Mouse (Mus musculus): ENCODE data around the gene Rbpjl. TPM values are rescaled to one million over a fixed set of nuclear protein-coding genes. Genes with fewer than 3 reads are reported as not detected.

Rbpjl gene
- polyA plus RNA-seq (2016; fragmentation: Nextera tagmentation; extraction: Ambion mirVana): not detected in 2 replicates

DNA sequence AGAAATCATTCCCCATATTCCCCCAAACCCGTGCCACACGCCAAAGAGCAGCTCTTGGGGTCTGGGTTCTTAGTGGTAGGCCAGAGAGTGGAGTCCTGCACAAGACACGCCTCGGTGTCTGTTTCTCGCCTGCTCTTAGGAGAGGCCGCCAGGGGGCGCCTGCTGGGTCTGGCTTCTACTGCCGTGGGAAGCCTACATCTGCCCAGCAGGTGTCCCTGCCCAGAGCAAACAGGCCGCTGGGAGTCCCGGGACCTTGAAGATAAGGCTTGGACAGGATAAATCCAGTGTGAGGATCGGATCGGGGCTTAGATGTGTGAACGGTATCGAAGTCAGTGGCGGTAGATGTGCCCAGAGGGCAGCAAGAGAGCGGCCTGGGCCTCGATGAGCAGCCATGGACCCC, at the start of gene Rbpjl:
Rbpjl (plus strand) TSS at position 236 of the 400 bp plus-strand sequence.
- peaks cover 4% of the 10 kb centered on the region; the same call in 1 of the 2 replicates for H3K9me3 ChIP-seq (replicated peaks)
- peak; percentile 76 for DNase-seq (ENCODE audit: low spot score)
- peaks cover 96% of the 10 kb centered on the region for H3K27me3 ChIP-seq (ENCODE audit: low read depth, poor library complexity, severe bottlenecking)
- H3K4me1 ChIP-seq: peaks cover 37% of the 10 kb centered on the region
- H3K4me3 ChIP-seq: peak within 1 kb of the TSS; percentile 19; the same call in 1 of the 2 replicates
- H3K27ac ChIP-seq (replicated peaks): no peak within 1 kb of the TSS
- H3K36me3 ChIP-seq: no peaks in the 10 kb centered on the region
- 3% methylated on average over 17 of the region's 17 CpGs for WGBS

DNA sequence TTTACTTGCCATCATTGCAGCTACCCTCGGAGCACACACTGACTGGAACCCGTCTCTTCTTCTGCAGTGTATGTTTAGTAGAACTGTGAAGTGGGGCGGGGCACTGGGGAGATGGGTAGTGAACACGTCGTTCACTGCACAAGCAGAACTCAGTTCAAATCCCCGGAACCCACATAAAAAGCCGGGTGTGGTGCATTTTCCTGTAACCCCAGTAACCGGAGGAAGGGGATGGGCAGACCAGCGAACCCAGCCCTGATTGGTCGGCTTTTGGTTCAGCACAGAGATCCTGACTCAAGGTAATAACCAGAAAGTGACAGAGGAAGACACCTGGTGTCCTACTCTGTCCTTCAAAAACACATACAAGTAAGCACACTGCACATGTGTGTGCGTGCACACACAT, 49.6 kb upstream of the Rbpjl start:
- no peaks in the 10 kb centered on the region for H3K9me3 ChIP-seq (replicated peaks)
- no peaks in the 10 kb centered on the region for H3K4me1 ChIP-seq
- no peak for DNase-seq (ENCODE audit: low spot score)
- no peak overlapping the region for H3K4me3 ChIP-seq
- H3K27ac ChIP-seq (replicated peaks): no peak overlapping the region
- no peaks in the 10 kb centered on the region for H3K36me3 ChIP-seq
- 90% methylated on average over 11 of the region's 11 CpGs for WGBS
- H3K27me3 ChIP-seq (ENCODE audit: low read depth, poor library complexity, severe bottlenecking): no peaks in the 10 kb centered on the region

DNA sequence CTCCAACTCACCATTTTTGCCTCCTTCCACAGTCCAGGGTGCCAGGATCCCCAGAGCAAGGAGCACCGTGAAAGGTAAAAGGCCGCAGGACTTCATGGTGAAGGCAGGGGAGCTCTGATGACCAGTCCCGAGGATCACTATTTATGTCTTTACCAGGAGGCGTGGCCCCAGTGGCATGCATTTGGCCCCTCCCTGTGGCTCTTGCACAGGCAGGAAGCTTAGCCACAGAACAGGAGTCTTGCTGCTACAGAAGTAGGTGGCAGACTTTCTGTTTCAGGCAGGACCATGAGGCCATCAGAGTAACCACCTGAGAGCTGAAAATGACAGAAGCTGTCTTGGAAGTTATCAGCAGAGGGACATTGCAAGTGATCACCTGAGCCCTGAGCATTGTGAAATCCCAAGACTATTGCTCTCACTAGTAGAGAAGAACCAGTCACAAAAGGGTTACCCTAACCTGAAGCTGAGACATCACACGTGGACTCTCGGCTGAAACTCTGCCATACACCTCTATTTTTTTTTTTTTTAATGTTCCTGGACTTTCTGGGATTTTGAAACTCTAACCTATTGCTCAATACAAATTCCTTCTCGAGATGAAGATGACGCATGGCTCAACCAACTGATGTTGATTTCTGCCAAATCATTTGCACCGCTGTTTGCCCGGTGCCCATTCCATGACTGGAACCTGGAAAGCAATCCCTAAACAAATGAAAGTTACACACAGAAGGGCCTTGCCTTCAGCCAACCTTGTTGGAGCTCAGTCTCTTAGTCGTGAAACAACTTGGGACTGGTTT, 46.6 kb upstream of the Rbpjl start:
- WGBS: 78% methylated on average over 11 of the region's 11 CpGs
- no peak for DNase-seq (ENCODE audit: low spot score)
- H3K9me3 ChIP-seq (replicated peaks): no peaks in the 10 kb centered on the region

DNA sequence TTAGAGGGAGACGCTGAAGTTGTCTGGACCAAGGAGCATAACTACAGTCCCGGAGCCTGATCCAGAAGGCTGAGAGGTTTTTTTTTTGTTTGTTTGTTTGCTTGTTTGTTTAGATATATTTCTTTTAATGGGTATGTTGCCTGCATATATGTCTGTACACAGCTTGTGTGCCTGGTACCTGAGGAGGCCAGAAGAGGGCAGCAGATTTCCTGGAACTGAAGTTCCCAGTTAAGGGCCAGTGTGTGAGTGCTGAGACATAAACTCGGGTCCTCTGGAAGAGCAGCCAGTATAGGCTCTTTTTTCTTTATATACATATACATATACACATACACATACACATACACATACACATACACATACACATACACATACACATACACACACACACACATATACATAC, 44.6 kb upstream of the Rbpjl start:
- Histone ChIP-seq H3K27ac (replicated peaks) (no peak overlapping the region), H3K9me3 (replicated peaks) (no peaks in the 10 kb centered on the region), H3K36me3 (no peaks in the 10 kb centered on the region), H3K4me1 (peaks cover 9% of the 10 kb centered on the region), H3K27me3 (ENCODE audit: low read depth, poor library complexity, severe bottlenecking) (0 out of 2 replicates have a peak, but pooled peaks cover 5% of the 10 kb centered on the region), H3K4me3 (no peak overlapping the region)
- WGBS: 77% methylated on average over 3 of the region's 3 CpGs
- no peak for DNase-seq (ENCODE audit: low spot score)

More for the DNA sequence above, 46.6 kb upstream of the Rbpjl start:
- Histone ChIP-seq H3K4me3 (no peak overlapping the region), H3K36me3 (no peaks in the 10 kb centered on the region), H3K27me3 (ENCODE audit: low read depth, poor library complexity, severe bottlenecking) (0 out of 2 replicates have a peak, but pooled peaks cover 5% of the 10 kb centered on the region), H3K4me1 (peaks cover 9% of the 10 kb centered on the region), H3K27ac (replicated peaks) (no peak overlapping the region)

DNA sequence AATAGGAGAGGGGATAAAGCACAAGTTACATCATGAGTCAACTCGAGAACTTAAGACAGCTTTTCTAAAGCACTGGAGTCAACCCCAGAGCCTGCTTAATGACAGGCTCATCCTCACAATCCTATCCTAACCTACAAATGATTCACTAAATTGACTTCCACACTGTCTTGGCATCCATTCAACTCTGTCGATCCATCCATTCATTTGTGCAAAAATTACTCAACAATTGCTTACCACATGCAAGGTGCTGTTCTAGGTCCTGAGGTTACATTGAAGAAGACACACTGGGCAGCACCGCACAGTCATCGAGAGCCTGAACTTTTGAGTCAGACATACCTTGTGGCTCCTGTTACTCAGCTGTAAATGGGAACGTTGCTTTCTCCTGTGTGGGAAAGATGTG, 43.9 kb upstream of the Rbpjl start:
- Histone ChIP-seq H3K27me3 (ENCODE audit: low read depth, poor library complexity, severe bottlenecking) (0 out of 2 replicates have a peak, but pooled peaks cover 5% of the 10 kb centered on the region), H3K9me3 (replicated peaks) (no peaks in the 10 kb centered on the region), H3K4me3 (no peak overlapping the region), H3K27ac (replicated peaks) (no peak overlapping the region), H3K4me1 (peaks cover 9% of the 10 kb centered on the region), H3K36me3 (no peaks in the 10 kb centered on the region)
- no peak for DNase-seq (ENCODE audit: low spot score)
- WGBS: 87% methylated on average over 5 of the region's 5 CpGs

DNA sequence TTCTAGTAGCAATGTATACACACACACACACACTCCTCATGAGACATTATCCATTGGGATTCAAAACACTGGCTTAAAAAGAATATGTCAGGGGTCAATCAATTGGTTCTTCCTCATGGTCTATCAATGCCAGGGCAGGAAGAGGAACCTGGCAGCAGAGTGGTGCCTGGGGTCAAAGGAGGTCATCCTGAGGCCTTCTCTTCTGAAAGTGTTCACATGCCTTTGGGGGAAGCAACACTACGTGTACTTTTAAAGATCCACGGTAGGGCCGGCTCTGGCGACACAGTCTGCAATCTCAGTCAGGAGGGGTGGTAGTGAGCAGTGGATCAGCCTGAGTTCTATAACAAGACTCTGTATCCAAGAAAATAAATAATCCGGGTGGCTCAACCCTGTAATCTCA, 43.3 kb upstream of the Rbpjl start:
- H3K27ac ChIP-seq (replicated peaks): no peak overlapping the region
- 75% methylated on average over 5 of the region's 5 CpGs for WGBS
- 0 out of 2 replicates have a peak, but pooled peaks cover 5% of the 10 kb centered on the region for H3K27me3 ChIP-seq (ENCODE audit: low read depth, poor library complexity, severe bottlenecking)
- DNase-seq (ENCODE audit: low spot score): no peak
- H3K36me3 ChIP-seq: no peaks in the 10 kb centered on the region
- H3K9me3 ChIP-seq (replicated peaks): no peaks in the 10 kb centered on the region
- H3K4me1 ChIP-seq: peaks cover 9% of the 10 kb centered on the region
- no peak overlapping the region for H3K4me3 ChIP-seq

DNA sequence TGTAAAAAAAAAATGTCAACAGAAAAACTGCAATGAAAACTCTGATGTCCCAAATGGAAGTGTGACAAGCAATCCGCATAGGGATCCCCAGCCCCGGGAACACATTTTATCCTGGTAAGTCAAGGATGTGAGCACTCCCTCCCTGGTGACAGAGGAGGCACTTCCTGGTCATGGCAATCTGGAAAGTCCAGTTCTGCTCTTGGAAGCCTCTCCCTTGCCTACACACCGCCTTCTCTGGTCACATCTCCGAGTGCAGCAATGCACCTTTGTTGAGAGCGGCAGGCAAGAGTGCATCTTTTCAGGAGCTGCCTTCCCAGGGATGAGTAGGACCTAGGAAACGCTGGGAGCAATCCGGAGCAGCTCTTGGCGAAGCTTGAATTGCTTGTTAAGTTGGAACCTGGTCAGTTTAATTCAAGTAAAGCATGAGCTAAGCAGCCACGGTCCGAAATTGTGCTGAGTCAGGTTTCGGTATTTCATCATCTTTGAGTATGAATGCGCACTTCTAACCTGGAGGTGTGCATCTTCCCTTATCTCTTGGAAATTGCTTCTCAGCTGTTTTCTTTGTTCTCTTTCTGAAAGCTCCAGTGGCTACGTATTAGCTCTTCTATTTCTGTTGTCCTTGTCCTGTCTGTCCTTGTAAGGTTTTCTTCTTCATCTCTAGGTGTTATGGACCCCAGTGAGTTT, 41.8 kb upstream of the Rbpjl start:
- Histone ChIP-seq H3K36me3 (no peaks in the 10 kb centered on the region), H3K4me1 (peaks cover 9% of the 10 kb centered on the region), H3K27me3 (ENCODE audit: low read depth, poor library complexity, severe bottlenecking) (0 out of 2 replicates have a peak, but pooled peaks cover 5% of the 10 kb centered on the region), H3K9me3 (replicated peaks) (no peaks in the 10 kb centered on the region), H3K27ac (replicated peaks) (no peak overlapping the region), H3K4me3 (no peak overlapping the region)
- 33% methylated on average over 13 of the region's 13 CpGs for WGBS
- DNase-seq (ENCODE audit: low spot score): no peak

DNA sequence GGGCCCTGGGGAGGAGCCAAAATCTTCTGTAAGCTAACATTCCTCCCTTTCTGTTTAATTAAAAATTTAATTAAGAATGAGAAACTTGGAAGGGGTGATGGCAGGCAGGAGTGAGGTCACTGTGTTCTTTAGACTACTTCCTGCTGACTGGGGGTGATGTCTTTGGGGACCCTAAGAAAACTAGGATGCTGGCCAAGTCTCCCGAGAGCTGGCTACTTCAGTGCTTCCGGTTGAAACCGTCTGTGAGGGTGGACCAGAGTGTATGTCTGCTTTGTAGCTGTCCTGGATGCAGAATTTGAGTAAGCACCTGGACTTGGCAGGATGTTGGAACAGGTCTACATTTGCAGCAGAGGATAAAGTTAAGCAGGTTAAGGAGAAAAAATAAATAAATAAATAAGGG, 36.0 kb upstream of the Rbpjl start:
- WGBS: 73% methylated on average over 3 of the region's 3 CpGs
- H3K9me3 ChIP-seq (replicated peaks): no peaks in the 10 kb centered on the region
- no peak overlapping the region for H3K27ac ChIP-seq (replicated peaks)
- no peaks in the 10 kb centered on the region for H3K4me1 ChIP-seq
- DNase-seq (ENCODE audit: low spot score): no peak
- H3K36me3 ChIP-seq: no peaks in the 10 kb centered on the region
- H3K27me3 ChIP-seq (ENCODE audit: low read depth, poor library complexity, severe bottlenecking): no peaks in the 10 kb centered on the region
- no peak overlapping the region for H3K4me3 ChIP-seq

DNA sequence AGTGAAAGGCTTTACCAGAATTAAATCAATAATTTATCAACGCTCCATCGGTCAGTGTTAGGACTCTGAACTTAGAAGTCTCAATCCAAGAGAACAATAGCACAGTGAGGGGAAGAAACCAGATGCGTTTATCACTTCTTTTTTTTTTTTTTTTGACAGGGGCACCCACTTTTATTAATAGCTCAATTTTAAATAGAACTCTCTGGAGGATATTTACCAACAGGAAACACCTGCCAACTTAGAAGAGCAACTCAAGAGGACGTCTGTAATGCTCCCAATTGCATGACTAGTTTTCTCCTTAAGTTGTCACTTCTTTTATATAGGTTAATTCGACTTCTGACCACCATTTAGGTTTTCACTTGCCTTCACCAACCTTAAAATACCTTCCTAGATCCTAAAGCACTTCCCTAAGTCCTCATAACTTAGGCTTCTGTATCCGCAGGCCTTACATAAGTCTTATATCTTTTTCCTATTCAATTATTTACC, 34.3 kb upstream of the Rbpjl start:
- Histone ChIP-seq H3K4me1 (no peaks in the 10 kb centered on the region), H3K27ac (replicated peaks) (no peak overlapping the region), H3K36me3 (no peaks in the 10 kb centered on the region), H3K4me3 (no peak overlapping the region), H3K9me3 (replicated peaks) (no peaks in the 10 kb centered on the region), H3K27me3 (ENCODE audit: low read depth, poor library complexity, severe bottlenecking) (no peaks in the 10 kb centered on the region)
- DNase-seq (ENCODE audit: low spot score): no peak
- WGBS: 86% methylated on average over 6 of the region's 6 CpGs

DNA sequence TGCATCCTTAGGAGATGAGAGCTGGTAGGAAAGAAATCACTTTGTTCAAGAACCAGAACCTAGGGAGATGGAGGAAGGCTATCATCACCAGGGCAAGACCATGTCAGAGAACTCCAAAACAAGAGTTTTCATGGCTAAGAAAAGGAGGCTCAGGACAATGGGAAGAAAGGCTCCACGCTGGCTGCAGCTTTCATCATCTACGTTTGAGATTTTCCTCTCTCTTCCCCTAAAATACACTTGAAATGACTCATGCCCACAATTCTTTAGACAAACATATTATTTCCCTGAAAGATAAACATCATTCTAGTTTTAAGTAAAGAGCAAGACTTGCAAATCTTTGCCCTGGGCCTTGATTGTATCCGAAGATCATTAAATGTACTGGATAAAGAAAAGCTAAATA, 31.6 kb upstream of the Rbpjl start:
- H3K4me3 ChIP-seq: no peak overlapping the region
- no peaks in the 10 kb centered on the region for H3K4me1 ChIP-seq
- H3K27ac ChIP-seq (replicated peaks): no peak overlapping the region
- DNase-seq (ENCODE audit: low spot score): no peak
- H3K36me3 ChIP-seq: no peaks in the 10 kb centered on the region
- H3K27me3 ChIP-seq (ENCODE audit: low read depth, poor library complexity, severe bottlenecking): no peaks in the 10 kb centered on the region
- 90% methylated on average over 3 of the region's 3 CpGs for WGBS
- H3K9me3 ChIP-seq (replicated peaks): no peaks in the 10 kb centered on the region

DNA sequence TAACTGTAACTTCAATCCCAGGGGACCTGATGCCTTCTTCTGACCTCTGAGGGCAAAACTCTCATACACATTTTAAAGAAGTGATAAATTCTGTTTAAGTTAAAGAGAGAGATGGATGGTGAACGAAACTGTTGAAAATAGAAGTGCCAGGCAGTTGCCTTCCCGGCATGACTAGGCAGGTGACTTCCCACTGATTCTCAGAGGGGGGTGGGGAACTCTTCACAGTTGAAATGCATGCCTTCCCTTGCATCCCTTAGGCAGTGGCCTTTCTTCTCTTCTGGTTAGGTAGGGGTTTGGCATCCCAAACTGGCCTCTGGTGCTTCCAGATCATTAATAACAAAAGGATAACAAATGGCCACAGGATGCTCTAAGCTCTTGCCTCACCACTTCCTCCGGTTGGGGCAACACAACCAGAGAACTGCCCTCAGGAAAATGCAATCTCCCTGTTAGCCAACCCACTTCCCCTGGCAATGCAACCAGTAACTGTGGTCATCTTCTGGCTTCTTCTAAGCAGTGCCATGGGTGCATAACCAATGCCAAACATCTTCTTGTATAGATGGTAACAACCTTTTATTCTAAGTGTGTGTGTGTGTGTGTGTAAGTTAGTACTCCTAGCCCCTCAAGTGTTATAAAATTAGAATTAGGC, 30.4 kb upstream of the Rbpjl start:
- Histone ChIP-seq H3K27me3 (ENCODE audit: low read depth, poor library complexity, severe bottlenecking) (no peaks in the 10 kb centered on the region), H3K4me1 (no peaks in the 10 kb centered on the region), H3K4me3 (no peak overlapping the region), H3K27ac (replicated peaks) (no peak overlapping the region), H3K36me3 (no peaks in the 10 kb centered on the region), H3K9me3 (replicated peaks) (no peaks in the 10 kb centered on the region)
- no peak for DNase-seq (ENCODE audit: low spot score)
- 42% methylated on average over 3 of the region's 3 CpGs for WGBS

DNA sequence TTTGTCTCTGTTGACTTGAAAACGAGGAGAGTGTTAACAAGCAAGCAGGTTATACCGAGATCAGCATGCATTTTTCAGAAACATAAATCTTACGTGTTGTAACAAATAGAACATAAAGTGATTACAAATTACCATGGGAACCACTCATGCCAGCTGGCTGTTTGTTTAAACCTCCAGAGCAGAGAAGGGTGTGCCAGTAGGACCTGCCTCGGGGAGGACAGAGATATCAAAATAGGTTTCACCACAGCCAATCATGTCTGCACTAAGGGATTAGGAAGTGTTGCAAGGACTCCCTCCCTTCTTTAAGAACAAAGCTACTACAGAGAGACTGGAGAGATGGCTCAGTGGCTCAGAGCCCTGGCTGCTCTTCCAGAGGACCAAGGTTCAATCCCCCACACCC, 29.8 kb upstream of the Rbpjl start:
- no peak overlapping the region for H3K4me3 ChIP-seq
- H3K9me3 ChIP-seq (replicated peaks): no peaks in the 10 kb centered on the region
- 66% methylated on average over 4 of the region's 4 CpGs for WGBS
- no peak for DNase-seq (ENCODE audit: low spot score)
- no peaks in the 10 kb centered on the region for H3K27me3 ChIP-seq (ENCODE audit: low read depth, poor library complexity, severe bottlenecking)
- H3K4me1 ChIP-seq: no peaks in the 10 kb centered on the region
- no peaks in the 10 kb centered on the region for H3K36me3 ChIP-seq
- no peak overlapping the region for H3K27ac ChIP-seq (replicated peaks)
